Mouse (Mus musculus) cerebellum, postnatal 10 days (tissue): ENCODE measurements around the gene Kdm6a.

Source experiments
- DNase-seq, 2 experiments: peaks; one replicate each; pipeline ENCODE4 v3.0.0; 2021; ENCODE audit warnings: mixed read lengths in 2 of 2

Kdm6a gene

GRCm38 (mm10) chrX:18162192-18162857, at the start of gene Kdm6a:
Gene Kdm6a (plus strand): TSS chrX:18162575.
- DNase-seq: peak; percentile 98 to 100

GRCm38 (mm10) chrX:18145557-18145956, 16.8 kb upstream of the Kdm6a start, which contains the start of gene Dusp21:
Gene Dusp21 (plus strand): TSS chrX:18145857.
- no peak for DNase-seq

- peak; percentile 33 to 61 for DNase-seq
Observed at GRCm38 (mm10) chrX:18160734-18161442, 1.5 kb upstream of the Kdm6a start.

GRCm38 (mm10) chrX:18161796-18162191, 581 bp upstream of the Kdm6a start:
- DNase-seq: peak; percentile 78 to 93

- DNase-seq: peak; percentile 79 to 85
Observed at GRCm38 (mm10) chrX:18162861-18163731, 721 bp downstream of the Kdm6a start.

- DNase-seq: peak; percentile 24 to 39
Observed at GRCm38 (mm10) chrX:18163917-18164624, 1.7 kb downstream of the Kdm6a start.

GRCm38 (mm10) chrX:18165121-18165520, 2.7 kb downstream of the Kdm6a start:
- DNase-seq: no peak

- DNase-seq: no peak
Observed at GRCm38 (mm10) chrX:18166961-18167360, 4.6 kb downstream of the Kdm6a start.

- no peak for DNase-seq
Observed at GRCm38 (mm10) chrX:18168940-18169339, 6.6 kb downstream of the Kdm6a start.

- no peak for DNase-seq
Observed at GRCm38 (mm10) chrX:18174831-18175230, 12.5 kb downstream of the Kdm6a start.

GRCm38 (mm10) chrX:18177803-18178202, 15.4 kb downstream of the Kdm6a start:
- no peak for DNase-seq

- no peak for DNase-seq
Observed at GRCm38 (mm10) chrX:18179492-18179891, 17.1 kb downstream of the Kdm6a start.

GRCm38 (mm10) chrX:18187203-18187602, 24.8 kb downstream of the Kdm6a start:
- no peak for DNase-seq

GRCm38 (mm10) chrX:18188293-18188692, 25.9 kb downstream of the Kdm6a start:
- no peak for DNase-seq

- DNase-seq: no peak
Observed at GRCm38 (mm10) chrX:18239572-18239971, 77.2 kb downstream of the Kdm6a start.

GRCm38 (mm10) chrX:18250621-18251020, 88.2 kb downstream of the Kdm6a start:
- no peak for DNase-seq

GRCm38 (mm10) chrX:18254767-18255166, 92.4 kb downstream of the Kdm6a start:
- DNase-seq: peak; percentile 68 to 71

GRCm38 (mm10) chrX:18258238-18258809, 95.9 kb downstream of the Kdm6a start:
- DNase-seq: peak; percentile 81

GRCm38 (mm10) chrX:18278561-18278960, 116.2 kb downstream of the Kdm6a start:
- DNase-seq: no peak

GRCm38 (mm10) chrX:18280134-18280533, 117.8 kb downstream of the Kdm6a start:
- DNase-seq: no peak
